8 mouse cellular contexts compared by ENCODE assay signal in genomic region chr8:70775851-70776495, GRCm38 (mm10). TPM values are rescaled to one million over a fixed set of nuclear protein-coding genes. Genes with fewer than 3 reads are reported as not detected.
DNase-seq lines count a peak whose midpoint lies in the region; ATAC-seq and TF ChIP-seq lines count a peak whose summit lies in the region.

No protein-coding gene starts in this region.

- no peak for TF ChIP-seq CTCF in liver, adult 2 months (IDR thresholded peaks at IDR 0.05; ENCODE audit: low read depth, low read length)
- TF ChIP-seq CTCF in brain, embryonic 14.5 days (IDR thresholded peaks at IDR 0.05; ENCODE audit: borderline replicate concordance, extremely low read depth, insufficient read depth, insufficient read length), result no peak
- no peak for TF ChIP-seq CTCF in heart, postnatal 0 days (IDR thresholded peaks at IDR 0.05; ENCODE audit: low read depth)

- H3K79me2 ChIP-seq in liver, adult 2 months (ENCODE audit: control insufficient read depth, insufficient read depth, low read length), result peaks cover 5% of the 10 kb centered on the region; the same call in 1 of the 2 replicates
- H3K79me2 ChIP-seq in macrophage (ENCODE audit: inconsistent target), result peaks cover 13% of the 10 kb centered on the region; the same call in 1 of the 2 replicates

- peak overlapping the region; percentile 81 for H3K4me3 ChIP-seq in liver, adult 2 months (ENCODE audit: insufficient read depth, low read depth, low read length)
- H3K4me3 ChIP-seq in heart, postnatal 0 days (ENCODE audit: low read depth, low read length), result peak overlapping the region; percentile 86
- peak overlapping the region; percentile 54 for H3K4me3 ChIP-seq in macrophage (ENCODE audit: inconsistent target)

- H3K4me1 ChIP-seq in liver, adult 2 months (ENCODE audit: control insufficient read depth, insufficient read depth, low read length), result peaks cover 16% of the 10 kb centered on the region
- H3K4me1 ChIP-seq in heart, postnatal 0 days (ENCODE audit: control insufficient read depth, insufficient read depth), result peaks cover 26% of the 10 kb centered on the region

- H3K27me3 ChIP-seq in liver, adult 2 months (ENCODE audit: control insufficient read depth, insufficient read depth, low read length), result no peaks in the 10 kb centered on the region
- no peaks in the 10 kb centered on the region for H3K27me3 ChIP-seq in heart, postnatal 0 days (ENCODE audit: control insufficient read depth, insufficient read depth, low read length)

- peak overlapping the region; percentile 42 for H3K27ac ChIP-seq in liver, adult 2 months (replicated peaks; ENCODE audit: insufficient read depth, low read depth, low read length)
- peak overlapping the region; percentile 98 for H3K27ac ChIP-seq in heart, postnatal 0 days (ENCODE audit: low read depth)
- no peak overlapping the region for H3K27ac ChIP-seq in macrophage

- TF ChIP-seq POLR2A in liver, adult 2 months (IDR thresholded peaks at IDR 0.05; ENCODE audit: extremely low read depth, insufficient read depth, low read length), result no peak
- no peak for TF ChIP-seq POLR2A in brain, embryonic 14.5 days (IDR thresholded peaks at IDR 0.05; ENCODE audit: borderline replicate concordance, extremely low read depth, insufficient read depth, insufficient read length, poor library complexity, severe bottlenecking)

- WGBS in liver, adult 2 months, result 6% methylated on average over 32 of the region's 34 CpGs
- 2% methylated on average over 34 of the region's 34 CpGs for WGBS in heart, postnatal 0 days
- WGBS in macrophage (ENCODE audit: missing documents), result 6% methylated on average over 30 of the region's 34 CpGs

- no peak for TF ChIP-seq EP300 in heart, postnatal 0 days (IDR thresholded peaks at IDR 0.05; ENCODE audit: low read depth)

- H3K4me2 ChIP-seq in heart, postnatal 0 days (ENCODE audit: low read depth, low read length), result peak overlapping the region; percentile 100

- H3K36me3 ChIP-seq in liver, adult 2 months (ENCODE audit: control insufficient read depth, insufficient read depth, low read length), result peaks cover 1% of the 10 kb centered on the region; the same call in 1 of the 2 replicates
- peaks cover 17% of the 10 kb centered on the region for H3K36me3 ChIP-seq in heart, postnatal 0 days (replicated peaks; ENCODE audit: control insufficient read depth, insufficient read depth, low read length)
- H3K36me3 ChIP-seq in macrophage (ENCODE audit: inconsistent target), result peaks cover 10% of the 10 kb centered on the region; the same call in 1 of the 2 replicates

- ATAC-seq in heart, postnatal 0 days (ENCODE audit: insufficient read depth, low read depth), result 0 out of 2 replicates have a peak, but pooled peaks have one; percentile 0

- no peaks in the 10 kb centered on the region for H3K9me3 ChIP-seq in heart, postnatal 0 days (replicated peaks; ENCODE audit: control insufficient read depth, low read length)

- DNase-seq in liver, adult 2 months (ENCODE audit: extremely low read depth, low read depth, low spot score), result no peak
- no peak for DNase-seq in liver
- DNase-seq in brain, embryonic 14.5 days (ENCODE audit: low read depth), result peak; percentile 51
- DNase-seq in heart, postnatal 0 days (ENCODE audit: low spot score), result no peak
- no peak for DNase-seq in left cerebral cortex, adult 8-10 months (ENCODE audit: low spot score in 2 of 2)
- DNase-seq in right cerebral cortex, postnatal 14 days, result no peak
- no peak for DNase-seq in cerebellum, adult 11 months

- peak overlapping the region; percentile 89 for H3K9ac ChIP-seq in liver, adult 2 months (ENCODE audit: low read depth, low read length)
- peak overlapping the region; percentile 95 for H3K9ac ChIP-seq in heart, postnatal 0 days (replicated peaks; ENCODE audit: low read depth, low read length)

RNA-seq across cellular contexts. Expression of gene Pik3r2, which starts 0.5 kb away (rescaled TPM):
- total RNA-seq in liver, adult 2 months (2014; rRNA removed), result 7.7 and 10.9 TPM in 2 replicates
- 38.2 and 53.9 TPM in 2 replicates for polyA plus RNA-seq in liver, adult 2 months (2012; rRNA removed)
- 150 and 161 TPM in 2 replicates for polyA plus RNA-seq in brain, embryonic 14.5 days (2012; rRNA removed)
- 36.6 and 39.3 TPM in 2 replicates for total RNA-seq in heart, postnatal 0 days (2014; rRNA removed; ENCODE audit: low replicate concordance)
- 30.2 and 32.5 TPM in 2 replicates for polyA plus RNA-seq in heart, postnatal 0 days (2015; fragmentation: Nextera tagmentation; extraction: Ambion mirVana)
- total RNA-seq in macrophage (2018; cell fraction: chromatin; rRNA removed), result 10 to 100 TPM in 15 of 26 experiments, 1 to 10 TPM in 11; 2.0 to 45.1 (median 11.1) TPM
- total RNA-seq in macrophage (2018; cell fraction: cytosol; rRNA removed), result 10 to 100 TPM; 14.9 to 33.2 (median 21.8) TPM
- 10 to 100 TPM in 16 of 26 experiments, 1 to 10 TPM in 10; 2.9 to 36.2 (median 12.5) TPM for total RNA-seq in macrophage (2018; cell fraction: nucleus; rRNA removed)
- polyA plus RNA-seq in macrophage (2018), result 23.2 to 26.1 TPM (median 23.3 TPM) in 3 replicates
- 100 to 1,000 TPM; 143 to 151 (median 149) TPM for total RNA-seq in left cerebral cortex, adult 8-10 months (2022)

RNA-seq across cellular contexts. Expression of gene Mpv17l2, which starts 15.2 kb away (rescaled TPM):
- total RNA-seq in liver, adult 2 months (2014; rRNA removed), result 13.7 and 20.9 TPM in 2 replicates
- 33.9 and 39.3 TPM in 2 replicates for polyA plus RNA-seq in liver, adult 2 months (2012; rRNA removed)
- 29.1 and 45.0 TPM in 2 replicates for polyA plus RNA-seq in brain, embryonic 14.5 days (2012; rRNA removed)
- total RNA-seq in heart, postnatal 0 days (2014; rRNA removed; ENCODE audit: low replicate concordance), result 26.6 and 56.3 TPM in 2 replicates
- polyA plus RNA-seq in heart, postnatal 0 days (2015; fragmentation: Nextera tagmentation; extraction: Ambion mirVana), result 50.3 and 54.0 TPM in 2 replicates
- total RNA-seq in macrophage (2018; cell fraction: chromatin; rRNA removed), result 10 to 100 TPM in 9 of 26 experiments, 1 to 10 TPM in 13, not detected in 4; 1.0 to 18.7 (median 8.1) TPM
- 10 to 100 TPM; 21.2 to 51.6 (median 33.0) TPM for total RNA-seq in macrophage (2018; cell fraction: cytosol; rRNA removed)
- total RNA-seq in macrophage (2018; cell fraction: nucleus; rRNA removed), result 10 to 100 TPM in 17 of 26 experiments, 1 to 10 TPM in 9; 2.6 to 29.3 (median 14.0) TPM
- polyA plus RNA-seq in macrophage (2018), result 26.0 to 40.2 TPM (median 29.3 TPM) in 3 replicates
- total RNA-seq in left cerebral cortex, adult 8-10 months (2022), result 10 to 100 TPM; 31.0 to 39.0 (median 32.8) TPM

RNA-seq across cellular contexts. Expression of gene Rab3a, which starts 21.5 kb away (rescaled TPM):
- 2.7 and 4.1 TPM in 2 replicates for total RNA-seq in liver, adult 2 months (2014; rRNA removed)
- polyA plus RNA-seq in liver, adult 2 months (2012; rRNA removed), result 10.4 and 11.9 TPM in 2 replicates
- polyA plus RNA-seq in brain, embryonic 14.5 days (2012; rRNA removed), result 468 and 475 TPM in 2 replicates
- 21.4 and 40.3 TPM in 2 replicates for total RNA-seq in heart, postnatal 0 days (2014; rRNA removed; ENCODE audit: low replicate concordance)
- polyA plus RNA-seq in heart, postnatal 0 days (2015; fragmentation: Nextera tagmentation; extraction: Ambion mirVana), result 32.7 and 32.8 TPM in 2 replicates
- total RNA-seq in macrophage (2018; cell fraction: chromatin; rRNA removed), result 10 to 100 TPM in 4 of 26 experiments, 1 to 10 TPM in 14, not detected in 8; 1.3 to 17.0 (median 3.9) TPM
- total RNA-seq in macrophage (2018; cell fraction: cytosol; rRNA removed), result 1 to 10 TPM in 22 of 26 experiments, under 1 TPM in 4; 0.14 to 6.8 (median 4.3) TPM
- 10 to 100 TPM in 4 of 26 experiments, 1 to 10 TPM in 14, under 1 TPM in 5, not detected in 3; 0.40 to 12.9 (median 1.7) TPM for total RNA-seq in macrophage (2018; cell fraction: nucleus; rRNA removed)
- polyA plus RNA-seq in macrophage (2018), result 3.2 to 5.2 TPM (median 3.7 TPM) in 3 replicates
- total RNA-seq in left cerebral cortex, adult 8-10 months (2022), result 100 to 1,000 TPM; 805 to 866 (median 821) TPM

RNA-seq across cellular contexts. Expression of gene Mast3, which starts 28.9 kb away (rescaled TPM):
- 14.8 and 16.7 TPM in 2 replicates for total RNA-seq in liver, adult 2 months (2014; rRNA removed)
- 21.2 and 29.0 TPM in 2 replicates for polyA plus RNA-seq in liver, adult 2 months (2012; rRNA removed)
- polyA plus RNA-seq in brain, embryonic 14.5 days (2012; rRNA removed), result 45.2 and 48.3 TPM in 2 replicates
- 3.0 and 5.6 TPM in 2 replicates for total RNA-seq in heart, postnatal 0 days (2014; rRNA removed; ENCODE audit: low replicate concordance)
- 2.3 and 3.2 TPM in 2 replicates for polyA plus RNA-seq in heart, postnatal 0 days (2015; fragmentation: Nextera tagmentation; extraction: Ambion mirVana)
- 100 to 1,000 TPM in 18 of 26 experiments, 10 to 100 TPM in 8; 21.9 to 301 (median 190) TPM for total RNA-seq in macrophage (2018; cell fraction: chromatin; rRNA removed)
- total RNA-seq in macrophage (2018; cell fraction: cytosol; rRNA removed), result 10 to 100 TPM; 19.1 to 88.9 (median 67.2) TPM
- total RNA-seq in macrophage (2018; cell fraction: nucleus; rRNA removed), result 100 to 1,000 TPM in 16 of 26 experiments, 10 to 100 TPM in 10; 21.5 to 225 (median 122) TPM
- polyA plus RNA-seq in macrophage (2018), result 40.6 to 60.5 TPM (median 46.5 TPM) in 3 replicates
- 100 to 1,000 TPM; 276 to 316 (median 288) TPM for total RNA-seq in left cerebral cortex, adult 8-10 months (2022)

RNA-seq across cellular contexts. Expression of gene Il12rb1, which starts 32.3 kb away (rescaled TPM):
- total RNA-seq in liver, adult 2 months (2014; rRNA removed), result 0.37 and 0.40 TPM in 2 replicates
- 0.34 and 0.60 TPM in 2 replicates for polyA plus RNA-seq in liver, adult 2 months (2012; rRNA removed)
- 0.11 and 0.14 TPM in 2 replicates for polyA plus RNA-seq in brain, embryonic 14.5 days (2012; rRNA removed)
- 0.08 TPM in 1 of 2 replicates, not detected in the other for total RNA-seq in heart, postnatal 0 days (2014; rRNA removed; ENCODE audit: low replicate concordance)
- polyA plus RNA-seq in heart, postnatal 0 days (2015; fragmentation: Nextera tagmentation; extraction: Ambion mirVana), result not detected in 2 replicates
- total RNA-seq in macrophage (2018; cell fraction: chromatin; rRNA removed), result 100 to 1,000 TPM in 1 of 26 experiments, 10 to 100 TPM in 10, 1 to 10 TPM in 12, under 1 TPM in 3; 0.47 to 109 (median 5.8) TPM
- total RNA-seq in macrophage (2018; cell fraction: cytosol; rRNA removed), result 10 to 100 TPM in 13 of 26 experiments, 1 to 10 TPM in 13; 1.1 to 78.6 (median 14.7) TPM
- 100 to 1,000 TPM in 9 of 26 experiments, 10 to 100 TPM in 6, 1 to 10 TPM in 11; 3.4 to 198 (median 28.8) TPM for total RNA-seq in macrophage (2018; cell fraction: nucleus; rRNA removed)
- 1.4 to 7.6 TPM (median 1.6 TPM) in 3 replicates for polyA plus RNA-seq in macrophage (2018)
- total RNA-seq in left cerebral cortex, adult 8-10 months (2022), result 1 to 10 TPM in 2 of 4 experiments, under 1 TPM in 2; 0.84 to 1.3 (median 1.0) TPM

Comparison
In these comparisons a context has a peak if more than half of its experiments do, and no peak if none do; other contexts are left out.
1. RNA of gene Rab3a, which starts 21.5 kb away (polyA plus RNA-seq): 468 to 475 TPM in brain, embryonic 14.5 days; 32.7 to 32.8 TPM in heart, postnatal 0 days, 10.4 to 11.9 TPM in liver, adult 2 months and 3.2 to 5.2 TPM in macrophage; every median in the first group is over 10 times any median in the second.
2. Peak in every context shown above with its lines, with median percentiles within 50 percentile points of each other: H3K4me3 ChIP-seq.